Mouse (Mus musculus): ENCODE results near the gene Specc1l.

- TF ChIP-seq CTCF (IDR thresholded peaks at IDR 0.05; ENCODE audit: low read depth, low read length) (no peak), POLR2A (IDR thresholded peaks at IDR 0.05; ENCODE audit: extremely low read depth, insufficient read depth, low read length) (no peak)
Measured at GRCm38 (mm10) chr10:75288579-75288978, 76.7 kb downstream of the Specc1l start.

All from liver, adult 2 months (tissue).